Mouse (Mus musculus) layer of hippocampus, adult 8-10 months (tissue): ENCODE results near the gene Satb2. TPM values are rescaled to one million over a fixed set of nuclear protein-coding genes. Genes with fewer than 3 reads are reported as not detected.
"Not testable (repeated sequence)": the region's sequence is repeated elsewhere in the genome, so short reads cannot be mapped to it uniquely, and the experiment has no call there.

Experiments
- DNase-seq, 2 experiments: peaks; one replicate each; pipeline ENCODE4 v3.0.0; 2022; ENCODE audit warnings: low spot score in 2 of 2
- total RNA-seq, 4 experiments: library from RNA; stranded (reverse); gene quantifications; 2 replicates each; pipeline ENCODE4 v1.2.4; 2022

Satb2 gene
- total RNA-seq, 4 experiments from 2014 or later, result 15.4 to 20.3 (median 16.3) TPM

GRCm38 (mm10) chr1:56838901-56839300 is 139.5 kb downstream of the Satb2 start:
- no peak for DNase-seq

GRCm38 (mm10) chr1:56833984-56834900 is 144.2 kb downstream of the Satb2 start:
- DNase-seq, result no peak

GRCm38 (mm10) chr1:56833307-56833706 is 145.1 kb downstream of the Satb2 start:
- DNase-seq, result no peak

DNA sequence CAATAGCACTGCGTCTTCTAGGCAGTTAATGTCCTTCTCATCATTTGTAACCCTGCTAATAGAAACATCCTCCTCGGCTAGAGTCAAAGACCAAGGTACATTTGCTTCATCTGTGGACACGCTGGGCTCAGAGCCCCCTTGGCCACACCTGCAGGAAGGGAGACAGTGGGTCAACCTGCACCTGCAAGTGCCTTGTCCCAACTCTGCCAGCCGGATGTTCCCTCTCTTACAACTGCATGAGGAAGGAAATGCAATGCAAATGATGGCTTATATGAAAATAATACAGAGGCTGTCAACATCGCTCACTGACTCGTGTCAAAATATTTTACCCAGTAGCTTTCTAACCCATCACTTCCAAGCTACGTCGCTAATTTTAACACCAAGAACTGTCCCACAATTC is 145.7 kb downstream of the Satb2 start:
- no peak for DNase-seq

DNA sequence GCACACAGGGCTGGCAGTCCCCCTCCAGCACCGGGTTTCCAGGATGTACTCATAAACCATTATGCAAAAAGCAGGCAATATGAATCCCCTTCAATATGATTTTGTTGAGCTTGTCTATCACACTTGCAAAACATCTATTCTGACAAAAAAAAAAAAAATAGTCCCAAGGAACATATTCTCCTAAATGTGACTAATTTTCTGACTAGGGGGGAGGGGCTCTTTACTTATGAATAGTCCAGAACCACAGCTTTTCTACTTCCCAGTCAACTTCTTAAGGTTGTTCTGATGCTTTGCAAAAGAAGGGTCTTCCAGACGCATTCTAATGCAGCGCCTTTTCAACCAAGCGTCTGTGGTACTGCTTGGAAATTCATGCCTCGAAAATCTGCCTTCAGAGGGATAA is 155.7 kb downstream of the Satb2 start:
- no peak for DNase-seq

DNA sequence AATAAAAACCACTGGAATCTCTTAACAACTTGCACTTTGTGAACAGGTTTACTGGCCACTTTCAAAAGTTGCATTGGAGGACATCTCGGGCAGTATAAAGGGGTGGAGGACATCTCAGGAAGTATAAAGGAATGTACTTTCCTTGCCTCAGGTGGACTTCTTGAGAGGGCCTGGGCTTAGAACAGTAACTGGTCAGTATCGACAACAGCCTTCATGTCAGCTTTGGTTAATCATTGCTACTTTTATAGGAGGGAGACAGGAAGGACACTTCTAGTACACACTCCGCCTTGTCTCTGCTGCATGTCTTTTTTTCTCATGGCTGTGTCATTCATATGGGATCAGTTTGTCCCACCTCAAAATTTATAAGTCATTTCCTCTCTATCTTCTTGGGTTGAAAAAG is 156.4 kb downstream of the Satb2 start:
- DNase-seq, result no peak

DNA sequence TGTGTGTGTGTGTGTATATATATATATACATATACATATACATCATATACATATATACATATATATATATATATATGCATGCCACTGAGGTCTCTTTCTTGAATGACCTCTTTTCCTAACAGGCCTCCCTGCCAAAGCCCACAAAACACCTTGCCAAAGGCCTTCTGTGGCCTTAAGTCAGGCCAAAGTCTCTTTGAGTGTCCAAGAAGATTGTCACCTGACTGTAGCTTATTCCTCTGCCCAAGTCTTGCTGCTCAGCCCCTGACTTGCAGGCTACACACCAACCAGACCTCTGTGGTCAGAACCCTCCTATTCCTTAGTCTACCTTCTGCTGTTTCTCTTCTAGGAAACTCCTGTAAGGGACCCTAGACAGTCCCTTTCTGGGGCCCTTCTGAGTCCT is 164.9 kb downstream of the Satb2 start:
- no peak for DNase-seq

- no peak for DNase-seq
Observed at GRCm38 (mm10) chr1:56812961-56813360, 165.5 kb downstream of the Satb2 start.

DNA sequence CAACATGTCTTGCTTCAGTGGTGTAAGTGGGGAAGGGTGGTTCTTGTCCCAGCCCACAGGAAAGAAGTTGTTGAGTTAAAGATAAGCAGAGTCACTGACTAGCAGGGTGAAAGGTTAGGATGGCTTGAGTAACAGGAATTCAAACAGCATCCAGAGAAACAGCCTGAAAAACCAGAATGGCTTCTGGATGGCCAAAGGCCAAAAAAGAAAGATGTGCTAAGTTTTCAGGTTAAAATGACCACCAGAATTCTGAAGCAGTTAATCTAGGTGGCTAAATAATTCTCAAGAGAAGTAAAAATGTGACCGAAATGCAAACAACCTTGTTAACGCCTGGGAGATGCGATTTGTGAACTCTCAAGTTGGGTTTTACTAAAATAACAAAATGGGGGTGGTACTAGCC is 167.0 kb downstream of the Satb2 start:
- no peak for DNase-seq

- DNase-seq, result no peak
Observed at GRCm38 (mm10) chr1:56806006-56806405, 172.4 kb downstream of the Satb2 start.

DNA sequence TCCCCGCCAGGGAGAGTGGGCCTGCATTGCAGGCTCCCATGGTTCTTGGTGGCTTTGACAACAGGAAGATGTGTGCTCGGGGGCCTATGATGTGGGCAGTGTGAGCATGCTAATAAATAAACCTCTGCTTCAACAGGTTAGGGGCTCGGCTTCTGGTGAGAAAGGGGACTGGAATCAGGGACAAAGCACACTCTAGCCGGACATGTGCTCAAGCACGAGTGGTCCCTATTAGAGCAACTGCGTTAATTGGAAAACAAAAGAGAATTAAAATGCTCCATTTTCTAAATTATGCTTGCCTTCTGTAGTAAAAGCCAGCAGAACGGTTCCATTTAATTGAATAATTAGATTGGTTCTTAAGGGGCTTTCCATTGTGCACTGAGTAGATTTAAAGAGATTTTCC is 177.8 kb downstream of the Satb2 start:
- no peak for DNase-seq

GRCm38 (mm10) chr1:56795016-56795608 is 183.3 kb downstream of the Satb2 start:
- no peak for DNase-seq

DNA sequence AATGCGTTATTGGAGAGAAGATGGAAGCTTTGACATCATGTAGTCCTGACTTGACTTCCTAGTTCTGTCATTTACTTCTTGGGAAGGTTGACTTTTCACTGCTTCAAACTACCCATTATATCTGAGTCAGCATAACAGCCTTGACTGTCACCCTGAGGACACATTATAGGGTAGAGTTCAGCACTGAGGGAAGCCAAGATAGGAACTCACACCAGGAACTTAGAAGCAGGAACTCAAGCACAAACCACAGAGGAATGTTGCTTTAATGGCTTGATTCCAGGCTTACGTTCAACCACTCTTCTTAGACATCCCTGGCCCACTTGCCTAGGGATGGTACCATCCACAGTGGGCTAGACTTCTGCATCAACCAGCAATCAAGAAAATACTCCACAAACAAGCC is 188.8 kb downstream of the Satb2 start:
- DNase-seq, result no peak

- DNase-seq, result not testable (repeated sequence)
Observed at GRCm38 (mm10) chr1:56782139-56782538, 196.3 kb downstream of the Satb2 start.

DNA sequence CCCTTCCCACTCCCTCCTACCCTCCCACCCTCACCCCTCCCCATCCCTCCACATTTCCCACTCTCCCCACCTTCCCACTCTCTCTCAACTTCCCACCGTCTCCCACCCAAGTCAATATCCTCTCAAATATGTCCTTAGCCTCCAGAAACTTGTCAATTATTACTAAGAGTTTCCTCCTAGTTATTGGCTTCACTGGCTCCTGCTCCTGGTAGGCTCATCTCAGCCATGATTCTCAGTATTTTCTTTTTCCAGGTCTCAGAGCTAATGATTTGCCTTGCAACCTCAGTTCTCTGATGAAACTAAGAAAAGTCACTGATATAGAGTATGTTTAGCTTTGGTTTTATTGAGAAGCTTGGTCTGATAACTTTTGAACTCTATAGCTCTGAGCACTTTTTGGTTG is 214.2 kb downstream of the Satb2 start:
- no peak for DNase-seq

GRCm38 (mm10) chr1:56761512-56761911 is 216.9 kb downstream of the Satb2 start:
- DNase-seq, result no peak

DNA sequence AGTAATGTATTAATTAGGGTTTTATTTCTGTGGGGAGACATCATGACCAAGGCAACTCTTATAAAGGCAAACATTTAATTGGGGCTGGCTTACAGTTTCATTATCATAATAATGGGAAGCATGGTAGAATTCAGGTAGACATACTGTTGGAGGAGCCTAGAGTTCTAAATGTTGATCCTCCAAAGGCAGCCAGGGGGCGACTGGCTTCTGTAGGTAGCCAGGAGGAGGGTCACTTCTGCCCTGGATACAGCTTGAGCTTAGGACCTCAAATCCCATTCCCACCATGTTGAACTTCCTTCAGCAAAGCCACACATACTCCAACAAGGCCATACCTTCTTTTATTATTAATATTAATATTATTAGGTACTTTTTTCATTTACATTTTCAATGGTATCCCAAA is 225.2 kb downstream of the Satb2 start:
- DNase-seq, result no peak

DNA sequence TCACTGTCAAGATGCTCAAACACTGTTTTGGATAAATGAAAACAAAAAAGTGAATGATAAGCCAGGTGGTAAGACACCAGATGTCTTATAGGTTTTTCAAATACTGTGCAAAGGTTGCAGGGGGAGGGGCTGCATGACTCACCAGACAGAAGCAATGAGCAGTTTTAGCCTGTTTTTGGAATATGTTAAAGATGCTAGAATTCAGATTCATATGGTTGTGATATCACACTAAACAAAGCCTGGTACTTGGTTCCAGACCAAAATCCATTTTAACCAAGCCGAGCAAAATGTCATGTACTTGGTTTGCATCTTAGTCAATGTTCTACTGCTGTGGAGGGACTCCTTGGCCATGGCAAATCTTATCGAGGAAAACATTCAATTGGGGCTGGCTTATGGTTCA is 227.8 kb downstream of the Satb2 start:
- no peak for DNase-seq

DNA sequence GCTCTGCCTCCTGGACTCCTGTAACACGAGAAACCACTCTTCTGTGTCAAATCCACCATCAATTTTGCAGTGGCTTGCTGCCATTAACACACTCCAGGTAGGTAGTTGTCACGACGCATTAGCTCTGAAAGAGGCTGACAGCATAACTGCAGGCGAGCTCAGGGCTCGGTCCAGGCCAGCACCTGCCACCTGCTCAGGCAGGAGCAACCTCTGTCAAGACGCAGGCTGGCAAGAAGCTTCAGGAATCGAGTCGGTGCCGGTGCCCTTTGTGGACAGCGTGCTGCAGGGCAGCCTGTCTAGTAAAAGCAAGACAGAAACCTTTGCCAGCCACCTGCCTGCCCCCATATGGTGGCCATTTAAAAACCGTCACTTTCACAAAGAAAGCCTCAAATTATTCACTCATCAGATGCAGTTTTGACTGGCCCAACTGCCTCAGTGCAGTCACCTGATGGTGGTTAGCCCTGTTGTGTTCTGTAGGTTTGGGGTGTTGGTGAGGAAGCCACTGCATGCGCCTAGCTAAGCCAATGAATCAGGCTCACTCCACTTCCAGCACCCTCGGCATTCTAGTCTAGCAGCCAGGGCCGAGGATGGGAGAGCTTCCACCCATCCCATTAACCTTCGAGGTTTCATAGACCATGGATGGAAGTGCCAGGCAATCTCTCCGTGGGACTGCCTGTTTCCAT is 228.7 kb downstream of the Satb2 start:
- DNase-seq, result no peak

- DNase-seq, result no peak
Observed at GRCm38 (mm10) chr1:56748876-56749493, 229.5 kb downstream of the Satb2 start.
